Mouse (Mus musculus) spleen, embryonic (tissue): ENCODE results near the gene Naa30.
"Not testable (repeated sequence)": the region's sequence is repeated elsewhere in the genome, so short reads cannot be mapped to it uniquely, and the experiment has no call there.

Experiments used
- CTCF ChIA-PET: fragments of 350-600 bp; sonication (Branson Sonifier 250); formaldehyde crosslinking; loops from one replicate; lab custom pipeline; 2022; lab: Charles Lee

Gene Naa30

DNA sequence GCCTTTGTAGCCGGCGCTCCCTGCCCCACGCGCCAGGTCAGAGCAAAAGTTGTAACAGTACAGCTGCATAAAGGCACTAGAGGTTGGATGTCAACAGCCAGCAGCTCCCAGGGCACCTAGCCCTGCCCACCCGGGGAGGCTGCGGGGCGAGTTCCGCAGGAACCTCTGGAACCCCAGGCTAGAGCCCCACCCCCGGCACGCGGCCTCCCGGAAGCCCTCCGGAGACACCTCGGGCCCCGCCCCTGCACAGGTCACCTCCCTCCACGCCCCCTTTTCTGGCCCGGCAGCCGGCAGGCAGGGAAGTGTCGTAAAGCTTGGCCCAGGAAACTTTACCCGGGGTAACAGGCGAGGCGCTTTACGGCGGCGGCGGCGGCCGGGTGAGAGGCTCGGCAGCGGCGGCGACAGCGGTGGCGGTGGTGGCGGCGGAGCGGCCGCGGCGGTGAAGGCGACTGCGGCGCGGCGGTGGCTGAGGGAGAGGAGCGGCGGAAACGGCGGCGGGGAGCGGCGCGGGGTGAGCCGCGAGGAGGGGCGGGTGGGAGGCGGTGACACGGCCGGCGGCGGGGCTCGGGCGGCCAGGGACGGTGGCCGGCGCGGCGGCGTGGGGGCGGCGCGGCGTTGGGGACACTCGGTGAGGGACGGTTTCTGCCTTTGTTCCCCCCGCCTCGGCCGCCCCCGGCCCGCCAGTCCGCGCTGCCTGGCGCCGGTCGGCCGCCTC is at the start of gene Naa30:
Naa30 (plus strand) TSS at position 360 of the 715 bp plus-strand sequence.
- CTCF ChIA-PET, result interaction anchor here (1.3 kb wide), 1 partner anchor 62 kb away, joined by 3 read pairs; no protein-coding TSS in a partner anchor

DNA sequence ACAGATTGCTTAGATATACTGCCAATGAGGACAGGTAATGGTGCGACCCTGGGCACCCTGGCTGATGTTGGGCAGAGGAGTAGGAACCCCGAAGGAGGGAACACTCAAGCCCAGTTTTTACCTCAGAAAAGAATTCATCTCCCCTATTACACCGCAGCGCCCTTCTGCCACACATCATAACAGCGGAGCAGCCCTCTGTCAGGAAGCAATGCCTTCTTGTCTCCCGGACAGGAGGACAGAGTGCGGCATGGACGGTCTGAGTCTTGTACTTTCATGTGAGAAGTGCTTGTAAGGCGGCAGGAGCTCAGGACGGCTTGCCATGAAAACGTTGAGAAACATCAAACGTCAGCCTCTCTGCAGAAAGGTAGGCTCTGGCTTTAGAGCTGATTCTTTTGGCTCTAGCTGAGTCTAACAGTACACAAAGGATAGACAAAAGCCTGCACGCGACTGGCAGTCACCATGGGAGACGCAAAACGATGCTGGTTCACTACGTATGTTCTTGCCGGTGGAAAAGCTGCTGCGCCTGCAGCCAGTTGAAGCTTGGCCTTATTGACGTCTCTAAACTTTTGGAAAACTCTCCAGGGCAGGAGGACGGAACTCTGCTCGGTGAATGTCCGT is 44.8 kb upstream of the Naa30 start:
- CTCF ChIA-PET, result no interaction called here

DNA sequence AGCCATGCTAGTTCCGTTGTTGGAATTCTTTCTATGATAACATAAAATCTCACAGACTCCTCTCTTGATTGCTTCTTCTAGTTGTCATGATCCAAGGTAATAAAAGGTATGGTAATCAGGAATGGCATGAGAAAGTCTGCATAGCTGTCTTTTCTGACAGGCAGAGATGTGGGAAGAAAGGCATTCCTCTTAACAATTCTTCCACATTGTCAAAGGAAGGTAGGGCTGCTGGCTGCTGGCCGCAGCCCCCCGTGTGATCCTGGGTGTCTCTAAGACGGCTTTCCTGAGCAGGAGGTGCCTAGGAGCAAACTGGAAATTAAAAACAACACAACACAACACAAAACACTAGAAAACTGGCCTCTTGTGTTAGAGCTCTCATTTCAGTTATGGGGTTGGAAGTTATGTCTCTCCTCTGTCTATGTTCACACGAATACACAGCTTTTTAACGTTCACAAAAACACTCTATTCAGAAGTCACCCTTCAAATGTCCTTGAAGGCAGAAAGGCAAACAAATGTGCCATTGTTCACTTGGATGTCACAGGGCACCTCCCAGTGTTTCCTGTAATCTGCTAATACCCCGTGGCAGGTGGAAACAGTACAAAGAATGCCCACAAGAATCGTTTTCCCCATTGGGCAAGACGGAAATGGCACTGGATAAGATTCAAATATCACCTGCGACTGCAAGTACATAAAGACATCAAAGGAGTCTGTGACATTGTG is 43.3 kb upstream of the Naa30 start:
- CTCF ChIA-PET, result no interaction called here

DNA sequence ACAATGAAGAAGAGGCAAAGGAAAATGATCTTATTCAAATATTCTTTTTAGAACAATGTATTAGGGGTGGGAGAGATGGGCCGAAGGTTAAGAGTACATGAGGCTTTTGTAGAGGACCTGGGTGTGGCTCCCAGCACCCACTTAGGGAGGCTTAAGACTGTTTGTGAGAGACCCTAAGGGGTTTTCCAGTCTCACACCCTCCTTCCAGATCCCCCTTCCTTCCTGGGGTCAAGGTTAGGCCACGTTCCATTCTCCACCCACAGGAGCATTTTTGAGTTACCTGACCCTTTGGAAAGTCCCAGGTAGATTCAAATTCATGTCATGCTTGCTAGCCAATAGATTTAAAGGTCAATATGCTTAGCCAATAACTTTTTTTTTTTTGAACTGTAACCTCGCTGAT is 39.6 kb upstream of the Naa30 start:
- CTCF ChIA-PET, result no interaction called here

DNA sequence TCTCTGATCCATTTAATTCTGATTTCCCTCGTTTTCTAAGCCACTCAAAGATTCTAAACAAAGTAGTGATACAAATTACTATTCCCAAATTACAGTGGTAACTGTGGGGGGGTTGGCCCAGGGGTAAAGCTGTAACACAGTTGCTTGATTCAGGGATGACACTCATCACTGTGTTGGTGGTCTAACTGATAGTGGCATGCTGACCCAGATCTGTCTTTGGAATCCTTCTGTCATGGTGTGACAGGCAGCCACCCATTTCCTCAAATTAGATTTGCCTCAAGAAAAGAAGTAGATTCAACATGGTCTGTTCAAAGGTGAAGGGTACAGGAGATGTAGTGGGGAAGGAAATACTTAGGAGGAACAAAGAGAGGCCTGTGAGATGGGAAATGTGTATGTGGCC is 33.9 kb upstream of the Naa30 start:
- CTCF ChIA-PET, result no interaction called here

DNA sequence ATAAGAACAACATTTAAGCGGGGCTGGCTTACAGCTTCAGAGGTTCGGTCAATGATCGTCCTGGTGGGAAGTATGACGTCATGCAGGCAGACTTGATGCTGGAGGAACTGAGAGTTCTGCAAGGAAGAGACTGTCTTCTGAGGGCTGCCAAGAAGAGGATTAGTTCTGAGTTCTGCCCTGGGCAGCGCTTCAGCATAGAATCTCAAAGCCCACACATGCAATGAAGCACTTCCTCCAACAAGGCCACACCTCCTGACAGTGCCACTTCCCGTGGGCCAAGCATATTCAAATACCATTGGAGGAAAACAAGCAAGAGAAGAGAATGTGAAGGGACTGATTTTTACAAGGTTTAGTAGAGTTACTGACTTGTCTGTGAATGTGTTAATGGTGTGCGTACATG is 31.3 kb upstream of the Naa30 start:
- CTCF ChIA-PET, result no interaction called here

DNA sequence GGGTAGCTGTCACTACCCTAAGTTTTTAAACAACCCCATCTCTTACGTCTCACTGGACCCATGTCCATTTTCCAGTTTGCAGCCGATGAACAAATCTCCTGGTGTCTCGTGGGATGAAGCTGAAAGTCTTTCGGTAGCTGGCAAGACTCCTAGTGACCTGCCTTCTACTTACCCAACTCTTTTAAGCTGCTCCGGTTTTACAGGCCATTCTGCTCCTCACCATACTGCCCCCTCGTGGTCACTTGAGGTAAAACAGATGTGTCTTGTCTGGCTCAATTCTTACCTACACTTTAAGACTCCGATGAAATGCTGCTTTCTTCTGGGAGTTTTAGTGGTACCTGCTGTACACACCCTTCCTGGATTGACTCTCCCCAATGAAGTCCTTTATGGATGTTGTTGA is 18.2 kb upstream of the Naa30 start:
- CTCF ChIA-PET, result no interaction called here

DNA sequence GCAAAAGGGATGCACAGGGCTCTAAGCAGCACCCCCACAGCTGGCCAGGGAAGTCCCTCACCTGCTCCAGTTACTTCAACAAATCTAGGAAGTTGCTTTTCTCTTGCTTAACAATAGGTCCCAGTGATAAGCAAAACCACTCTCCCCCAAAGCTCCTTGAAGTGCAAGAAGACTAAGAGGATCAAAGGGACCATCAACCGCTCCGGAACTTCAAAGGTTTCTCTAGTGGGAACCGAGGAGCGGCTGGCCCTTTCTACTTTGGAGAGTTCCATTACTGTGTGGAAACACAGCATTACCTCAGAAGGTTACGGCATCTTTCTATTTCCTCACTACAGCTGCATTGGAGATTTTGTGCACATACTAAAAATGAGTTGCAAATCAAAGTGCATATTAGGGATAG is 16.5 kb upstream of the Naa30 start:
- CTCF ChIA-PET, result no interaction called here

DNA sequence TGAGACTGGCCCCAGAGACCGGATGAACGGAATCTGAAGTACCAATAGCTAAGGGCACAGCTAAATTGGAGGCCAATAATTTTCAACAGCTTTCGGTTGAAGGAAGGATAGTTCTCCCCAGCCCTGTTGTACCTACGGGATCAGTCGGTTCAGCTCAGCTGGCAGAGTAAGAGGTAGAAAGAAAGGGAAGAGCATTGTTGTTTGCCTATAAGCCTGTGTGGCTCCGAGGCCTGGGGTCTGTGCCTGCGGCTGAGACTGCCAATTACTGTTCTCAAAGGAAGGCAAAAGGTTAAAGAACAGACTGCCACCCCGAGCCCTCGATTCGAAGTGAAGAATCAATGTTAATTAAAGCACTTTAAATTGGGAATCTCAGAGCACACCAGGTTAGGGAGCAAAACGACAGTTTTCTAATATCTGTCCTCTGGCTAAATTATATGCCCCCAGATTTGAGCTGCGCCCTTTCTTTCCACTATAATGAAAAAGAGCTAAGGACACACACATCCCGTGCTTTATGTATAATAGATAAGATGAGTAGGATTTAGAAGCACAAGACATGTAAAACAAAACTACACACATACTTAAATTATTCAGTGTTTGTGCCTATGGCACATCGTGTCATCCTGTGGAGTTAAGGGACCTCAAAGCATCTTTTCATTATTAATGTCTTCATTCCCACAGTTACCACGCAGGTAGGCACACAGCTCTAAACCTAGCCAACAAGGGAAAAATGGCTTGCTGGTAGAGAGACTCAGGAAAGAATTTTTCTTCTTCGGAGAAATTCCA is 13.7 kb upstream of the Naa30 start:
- CTCF ChIA-PET, result no interaction called here

DNA sequence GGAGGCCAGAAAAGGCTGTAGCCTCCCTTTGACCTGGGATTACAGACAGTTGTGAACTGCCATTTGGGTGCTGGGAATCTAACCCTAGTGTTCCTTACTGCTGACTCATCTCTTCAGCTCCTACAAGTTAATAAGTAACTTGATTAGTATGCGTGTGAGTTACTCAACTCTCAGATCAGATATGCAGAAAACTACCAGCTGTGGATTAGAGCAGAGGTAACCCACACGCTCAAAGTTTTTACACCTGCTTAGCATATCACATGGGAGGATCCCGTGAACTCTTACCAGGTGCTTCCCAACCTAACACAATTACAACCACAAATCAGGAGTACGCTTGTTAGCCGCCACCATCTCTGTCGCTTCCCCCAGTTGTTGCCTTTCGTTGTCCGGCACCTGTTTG is 740 bp upstream of the Naa30 start:
- CTCF ChIA-PET, result interaction anchor here (0.6 kb wide), 1 partner anchor 106 kb away, joined by 19 read pairs; no protein-coding TSS in a partner anchor

DNA sequence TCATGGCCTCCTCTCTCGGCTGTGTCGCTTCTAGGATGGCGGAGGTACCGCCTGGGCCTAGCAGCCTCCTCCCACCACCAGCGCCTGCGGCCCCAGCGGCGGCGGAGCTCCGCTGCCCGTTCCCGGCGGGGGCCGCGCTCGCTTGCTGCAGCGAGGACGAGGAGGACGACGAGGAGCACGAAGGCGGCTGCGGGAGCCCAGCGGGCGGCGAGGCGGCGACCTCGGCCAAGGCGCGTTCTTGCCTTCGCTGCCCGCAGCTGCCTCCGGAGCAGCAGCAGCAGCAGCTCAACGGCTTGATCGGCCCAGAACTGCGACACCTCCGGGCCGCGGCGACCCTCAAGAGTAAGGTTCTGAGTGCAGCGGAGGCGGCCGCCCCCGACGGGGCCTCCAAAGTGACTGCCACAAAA is 559 bp downstream of the Naa30 start:
- CTCF ChIA-PET, result interaction anchor here (1.3 kb wide), 1 partner anchor 62 kb away, joined by 3 read pairs; no protein-coding TSS in a partner anchor

DNA sequence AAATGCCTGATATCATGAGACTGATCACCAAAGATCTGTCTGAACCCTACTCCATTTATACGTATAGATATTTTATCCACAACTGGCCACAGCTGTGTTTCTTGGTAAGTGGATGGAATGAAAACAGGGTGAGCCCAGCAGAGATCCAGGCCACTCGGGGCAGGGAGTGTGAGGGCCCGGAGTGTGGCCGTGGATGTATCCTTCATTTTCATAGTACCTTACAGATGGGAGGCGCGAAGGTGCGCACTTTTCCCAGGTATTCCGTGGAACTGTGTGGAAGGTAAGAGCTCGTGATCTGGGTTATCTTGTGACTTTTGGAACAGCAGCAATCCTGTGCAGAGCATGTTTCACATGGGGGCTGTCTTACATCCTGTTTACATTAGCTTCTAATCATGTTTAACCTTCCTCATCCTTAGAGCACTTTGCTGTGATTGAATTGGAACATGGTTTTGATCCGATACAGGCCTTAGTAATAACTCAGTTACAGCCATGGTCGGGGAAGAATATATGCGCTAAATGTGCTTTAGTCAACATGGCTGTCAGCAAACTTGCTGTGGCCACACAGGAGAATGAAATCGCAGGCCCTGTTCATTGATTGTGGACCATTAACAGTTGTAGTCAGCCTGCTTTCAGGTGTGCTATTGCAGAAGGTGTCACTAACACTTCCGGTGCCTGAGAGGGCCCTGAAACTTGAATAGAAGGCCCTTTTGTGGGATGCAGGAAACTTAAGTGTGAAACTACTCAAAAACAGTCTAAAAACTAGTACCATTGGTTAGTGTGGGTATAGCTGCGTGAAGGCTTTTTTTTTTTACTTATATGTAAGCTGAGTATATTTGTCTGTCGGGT is 1.5 kb downstream of the Naa30 start:
- CTCF ChIA-PET, result interaction anchor here (1.3 kb wide), 1 partner anchor 61 kb away, joined by 3 read pairs; no protein-coding TSS in a partner anchor

DNA sequence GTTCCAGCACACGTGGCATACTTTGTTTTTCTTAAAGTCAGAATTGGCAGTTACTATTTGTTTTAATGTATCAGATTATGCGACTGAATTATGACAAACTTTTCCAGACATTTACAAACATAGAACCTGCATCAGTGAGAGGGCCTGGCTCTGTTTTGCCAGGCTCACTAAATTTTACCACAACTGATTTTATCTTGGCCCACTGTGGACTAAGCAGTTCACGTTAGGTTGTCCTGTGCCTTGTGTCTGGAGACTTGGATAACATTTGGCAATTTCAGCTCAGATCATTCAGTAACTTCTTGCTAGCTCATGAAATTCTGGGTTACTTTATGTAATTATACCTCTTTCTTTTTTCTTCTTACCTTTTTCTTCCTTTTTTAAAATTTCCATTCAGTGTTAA is 7.7 kb downstream of the Naa30 start:
- CTCF ChIA-PET, result no interaction called here

DNA sequence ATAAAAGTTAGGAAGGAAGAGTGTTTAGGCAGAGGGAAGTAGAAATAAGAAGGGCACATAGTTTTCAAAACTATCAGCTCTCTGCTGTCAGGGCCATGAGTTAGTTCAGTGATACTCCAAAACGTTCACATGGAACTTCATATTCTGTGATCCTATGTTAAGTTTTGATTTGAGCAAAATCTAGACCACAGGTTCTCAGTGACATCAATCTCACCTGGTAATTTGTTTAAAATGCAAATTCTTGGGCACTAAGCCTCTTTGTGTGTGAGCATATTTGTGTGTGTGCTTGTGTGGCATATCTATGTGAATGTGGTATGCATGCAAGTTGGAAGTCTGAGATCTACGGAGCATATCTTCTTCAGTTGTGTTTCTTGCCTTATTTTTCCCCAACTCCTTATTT is 14.2 kb downstream of the Naa30 start:
- CTCF ChIA-PET, result no interaction called here

DNA sequence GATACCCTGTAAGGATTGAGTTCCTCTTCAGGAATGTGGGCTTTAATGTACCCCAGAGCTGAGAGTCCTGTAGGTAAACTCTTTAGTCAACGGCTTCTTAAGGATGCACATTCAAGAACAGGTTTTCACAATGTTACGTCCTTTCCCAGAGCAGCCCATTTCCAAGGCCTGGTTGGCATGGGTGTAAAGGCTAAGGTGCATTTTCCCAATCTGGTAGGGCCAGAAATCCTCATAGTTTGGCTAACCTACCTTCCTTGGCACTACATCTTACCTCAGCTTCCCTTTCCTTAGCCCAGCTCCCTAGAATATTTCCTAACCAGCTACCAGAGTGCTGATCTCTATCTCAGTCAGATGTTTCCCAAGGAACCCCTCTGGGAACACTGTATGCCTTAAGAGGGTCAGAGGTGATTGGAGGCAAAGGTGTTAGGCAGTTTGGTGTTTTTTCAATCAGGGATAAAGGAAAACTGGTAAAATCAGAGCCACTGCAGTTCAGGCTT is 25.1 kb downstream of the Naa30 start:
- CTCF ChIA-PET, result no interaction called here

DNA sequence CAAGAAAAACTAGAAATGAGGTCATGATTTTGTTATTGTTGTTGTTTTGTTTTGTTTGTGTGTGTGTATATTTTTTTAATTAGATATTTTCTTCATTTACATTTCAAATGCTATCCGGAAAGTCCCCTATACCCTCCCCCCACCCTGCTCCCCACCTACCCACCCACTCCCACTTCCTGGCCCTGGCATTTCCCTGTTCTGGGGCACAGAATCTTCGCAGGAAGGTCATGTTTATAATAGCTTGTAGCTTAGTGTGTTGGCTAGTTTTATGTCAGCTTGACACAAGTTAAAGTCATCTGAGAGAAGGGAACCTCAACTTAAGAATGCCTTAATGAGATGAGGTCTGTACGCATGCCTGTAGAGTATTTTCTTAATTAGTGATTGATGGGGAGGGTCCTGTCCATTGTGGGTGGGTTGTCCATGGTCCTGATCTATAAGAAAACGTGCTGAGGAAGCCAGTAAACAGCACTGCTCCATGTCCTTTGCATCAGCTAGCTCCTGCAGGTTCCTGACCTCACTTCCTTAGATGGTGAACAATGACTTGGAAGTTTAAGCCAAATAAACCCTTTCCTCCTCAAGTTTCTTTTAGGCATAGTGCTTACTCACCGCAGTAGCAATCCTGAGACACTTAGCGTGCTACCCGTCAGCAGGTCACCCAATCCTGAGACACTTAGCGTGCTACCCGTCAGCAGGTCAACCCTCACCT is 29.2 kb downstream of the Naa30 start:
- CTCF ChIA-PET, result no interaction called here

DNA sequence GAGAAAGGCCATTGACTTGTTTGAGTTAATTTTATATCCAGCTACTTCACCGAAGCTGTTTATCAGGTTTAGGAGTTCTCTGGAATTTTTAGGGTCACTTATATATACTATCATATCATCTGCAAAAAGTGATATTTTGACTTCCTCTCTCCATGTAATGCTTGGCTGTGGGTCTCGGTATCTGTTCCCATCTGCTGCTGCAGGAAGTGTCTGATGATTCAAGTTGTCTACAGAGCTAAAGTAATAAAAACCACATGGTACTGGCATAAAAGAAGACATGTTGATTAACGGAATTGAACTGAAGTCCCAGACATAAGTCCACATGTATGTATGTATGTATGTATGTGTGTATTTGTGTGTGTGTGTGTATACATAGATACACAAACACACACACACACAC is 38.2 kb downstream of the Naa30 start:
- CTCF ChIA-PET, result not testable (repeated sequence)

DNA sequence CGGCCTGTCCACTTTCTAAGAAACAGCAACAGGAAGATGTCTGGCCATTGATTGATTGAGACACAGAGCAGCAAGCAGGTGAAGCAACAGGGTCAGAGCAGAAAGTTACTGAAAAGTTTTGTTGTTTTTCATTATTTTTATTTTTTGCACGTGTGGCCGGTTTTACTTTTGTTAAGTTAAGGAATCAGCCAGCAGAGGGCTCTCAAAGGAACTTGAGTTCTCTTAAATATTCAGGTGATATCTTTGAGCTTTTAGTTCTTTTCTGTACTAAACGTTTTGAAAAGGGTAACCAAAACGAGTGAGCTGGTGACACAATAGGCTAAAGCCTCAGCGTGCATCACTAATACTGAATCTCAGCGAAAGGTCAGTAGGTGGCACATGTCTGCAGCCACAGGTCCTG is 46.7 kb downstream of the Naa30 start:
- CTCF ChIA-PET, result no interaction called here

DNA sequence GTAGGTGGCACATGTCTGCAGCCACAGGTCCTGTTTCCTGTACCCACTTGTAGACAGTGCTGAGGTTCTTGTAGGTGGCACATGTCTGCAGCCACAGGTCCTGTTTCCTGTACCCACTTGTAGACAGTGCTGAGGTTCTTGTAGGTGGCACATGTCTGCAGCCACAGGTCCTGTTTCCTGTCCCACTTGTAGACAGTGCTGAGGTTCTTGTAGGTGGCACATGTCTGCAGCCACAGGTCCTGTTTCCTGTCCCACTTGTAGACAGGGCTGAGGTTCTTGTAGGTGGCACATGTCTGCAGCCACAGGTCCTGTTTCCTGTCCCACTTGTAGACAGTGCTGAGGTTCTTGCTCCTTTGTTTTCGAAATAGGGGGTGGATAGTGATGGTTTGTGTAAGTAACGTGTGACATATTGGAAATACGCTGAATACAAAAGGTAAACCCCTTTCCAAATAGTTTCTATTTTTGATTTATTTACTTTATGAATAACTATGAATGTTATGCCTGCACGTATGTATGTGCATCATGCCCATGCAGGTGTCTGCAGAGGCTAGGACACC is 47.5 kb downstream of the Naa30 start:
- CTCF ChIA-PET, result not testable (repeated sequence)

DNA sequence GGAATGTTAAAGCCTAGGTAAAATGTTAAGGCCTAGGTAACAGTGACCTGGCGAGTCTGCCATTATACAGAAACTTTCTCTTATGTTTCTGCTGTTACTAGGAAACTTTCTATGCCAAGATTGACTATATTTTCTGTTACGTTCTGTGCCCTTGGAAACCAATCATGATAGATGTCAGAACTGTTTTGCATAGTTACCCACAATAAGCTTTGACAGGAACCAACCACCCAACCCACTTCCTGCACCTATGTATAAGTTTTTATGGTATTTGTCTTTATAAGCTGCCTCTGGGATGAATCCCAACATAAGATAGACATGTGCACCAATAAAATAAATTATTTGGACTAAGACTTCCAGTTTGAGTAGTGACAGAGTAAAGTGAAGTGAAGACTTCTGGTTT is 49.7 kb downstream of the Naa30 start:
- CTCF ChIA-PET, result no interaction called here
